Mouse (Mus musculus): ENCODE results near the gene Prlh.

Prlh gene

DNA sequence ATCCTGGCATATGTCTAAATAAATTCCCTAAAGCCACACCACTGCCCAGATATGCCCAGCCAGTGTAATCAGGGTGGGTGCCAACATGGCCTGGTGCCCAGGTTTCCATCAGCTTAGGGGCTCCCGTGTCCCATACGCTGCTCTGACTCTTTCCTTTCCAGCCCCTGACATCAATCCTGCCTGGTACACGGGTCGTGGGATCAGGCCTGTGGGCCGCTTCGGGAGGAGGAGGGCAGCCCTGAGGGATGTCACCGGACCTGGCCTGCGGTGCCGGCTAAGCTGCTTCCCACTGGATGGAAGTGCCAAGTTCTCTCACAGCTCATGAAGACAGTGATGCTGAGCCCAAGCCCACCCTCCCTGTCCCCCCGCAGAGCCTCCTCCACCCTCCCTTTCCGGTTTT is 780 bp downstream of the Prlh start:
- no peak for DNase-seq (ENCODE audit: low read depth)

DNA sequence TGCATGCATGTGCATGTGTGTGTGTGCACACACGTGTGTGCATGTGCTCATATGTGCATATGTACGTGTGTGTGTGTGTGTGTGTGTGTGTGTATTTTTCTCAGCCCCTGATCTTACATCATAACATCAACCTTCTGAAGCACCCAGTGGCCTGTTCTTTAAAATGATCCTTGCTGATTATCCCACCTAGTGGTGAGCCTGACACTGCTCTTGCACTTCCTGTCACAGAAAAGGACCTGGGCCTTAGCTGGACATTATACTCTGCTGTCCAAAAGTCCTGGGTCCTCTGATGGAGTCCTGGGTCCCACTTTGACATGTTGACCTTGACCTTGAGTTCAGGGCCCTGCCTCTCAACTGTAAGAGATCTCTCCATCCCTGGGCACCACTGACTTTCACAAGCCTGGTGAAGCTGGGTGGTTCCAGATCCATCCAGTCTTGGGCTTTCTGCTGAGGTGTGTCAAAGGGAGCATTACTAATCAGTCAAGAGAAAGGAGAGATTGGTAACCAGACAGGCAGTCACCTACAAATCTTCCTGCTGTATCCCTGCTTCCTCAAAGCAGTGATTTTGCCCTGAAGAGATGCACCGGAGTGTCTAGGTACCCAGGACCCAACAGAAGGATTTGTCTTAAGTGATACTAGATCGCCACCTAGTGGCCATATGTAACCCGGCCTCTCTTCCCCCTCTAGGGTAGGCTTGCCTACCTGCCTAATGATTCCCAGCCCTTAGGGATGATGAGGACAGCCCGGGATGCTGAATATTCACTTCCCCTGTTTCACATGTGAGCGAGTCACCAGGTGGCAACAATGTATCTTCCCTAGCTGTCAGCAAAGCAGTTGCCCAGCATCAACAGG is 3.6 kb downstream of the Prlh start:
- peak; percentile 90 for DNase-seq (ENCODE audit: low read depth)

DNA sequence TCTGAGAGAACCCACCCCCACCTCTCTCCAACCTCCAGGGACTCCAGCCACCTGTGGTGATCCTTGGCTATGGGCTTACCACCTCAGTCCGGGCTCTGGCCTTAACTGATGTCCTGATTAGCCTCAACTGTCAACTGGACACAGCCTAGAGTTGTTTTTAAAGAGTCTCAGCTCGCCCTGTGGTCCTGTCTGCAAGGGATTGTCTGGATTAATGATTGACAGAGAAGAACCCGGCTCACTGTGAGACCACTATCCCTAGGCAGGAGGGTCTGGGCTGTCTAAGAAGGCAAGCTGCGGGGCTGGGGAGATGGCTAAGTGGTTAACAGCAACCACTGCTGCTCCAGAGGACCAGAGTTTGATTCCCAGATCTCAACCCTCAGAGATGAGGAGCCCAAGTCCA is 9.6 kb downstream of the Prlh start:
- no peak for DNase-seq (ENCODE audit: low read depth)

DNA sequence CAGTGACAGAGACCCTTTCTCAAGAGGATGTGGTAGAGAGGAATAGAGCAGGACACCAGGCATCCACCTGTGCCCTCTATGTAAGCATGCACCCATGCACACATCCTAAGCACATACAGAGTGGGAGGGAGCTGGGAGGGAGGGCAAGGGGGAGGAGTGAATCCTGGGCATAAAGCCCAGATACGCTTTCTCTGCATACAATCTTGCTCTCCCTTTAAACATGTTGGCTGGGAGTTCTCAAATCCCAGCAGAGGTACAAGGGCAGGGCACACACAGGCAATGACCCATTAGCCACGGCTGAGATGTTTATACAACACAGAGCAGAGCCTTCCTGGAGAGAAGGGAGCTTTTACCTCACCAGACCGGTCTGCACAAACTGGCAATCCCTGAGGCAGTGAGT is 10.1 kb downstream of the Prlh start:
- DNase-seq (ENCODE audit: low read depth), result peak; percentile 80

DNA sequence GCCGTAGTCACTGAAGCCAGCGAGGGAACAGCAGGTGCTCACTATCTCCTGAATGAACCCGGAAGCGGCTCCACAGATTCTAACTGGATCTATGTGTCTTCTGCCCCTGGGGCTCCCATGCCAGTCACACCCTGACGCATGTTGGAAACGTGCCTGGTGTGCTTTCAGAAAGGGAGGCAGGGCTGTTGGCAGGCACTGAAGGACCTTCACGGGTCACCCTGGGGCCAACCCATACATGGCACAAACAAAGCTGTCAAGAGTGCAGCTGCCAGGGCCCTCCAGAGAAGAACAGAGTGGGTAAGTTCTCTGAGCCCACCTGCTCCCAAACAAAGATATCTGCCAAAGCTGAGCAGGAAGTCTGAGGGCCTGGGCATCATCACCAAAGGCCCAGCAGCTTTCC is 14.7 kb downstream of the Prlh start:
- peak; percentile 28 for DNase-seq (ENCODE audit: low read depth)

DNA sequence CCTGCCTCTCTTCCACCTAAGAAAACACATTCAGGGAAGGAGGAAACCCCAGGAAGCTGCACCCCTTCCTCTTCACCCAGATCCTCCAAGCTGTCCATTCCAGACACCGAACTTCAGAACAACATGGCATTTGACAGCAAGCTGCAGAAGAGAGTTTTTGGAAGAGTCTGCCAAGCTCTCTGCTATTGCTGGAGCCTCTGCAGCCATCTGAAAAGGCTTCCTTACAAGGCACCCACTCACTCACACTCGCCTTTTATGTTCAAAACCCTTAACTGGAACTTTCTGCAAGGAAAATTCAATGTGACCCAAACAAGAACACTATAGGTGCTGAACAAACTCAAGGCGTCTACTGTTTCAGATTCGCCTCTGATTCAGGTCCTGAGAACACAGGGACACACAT is 15.7 kb downstream of the Prlh start:
- DNase-seq (ENCODE audit: low read depth), result no peak

DNA sequence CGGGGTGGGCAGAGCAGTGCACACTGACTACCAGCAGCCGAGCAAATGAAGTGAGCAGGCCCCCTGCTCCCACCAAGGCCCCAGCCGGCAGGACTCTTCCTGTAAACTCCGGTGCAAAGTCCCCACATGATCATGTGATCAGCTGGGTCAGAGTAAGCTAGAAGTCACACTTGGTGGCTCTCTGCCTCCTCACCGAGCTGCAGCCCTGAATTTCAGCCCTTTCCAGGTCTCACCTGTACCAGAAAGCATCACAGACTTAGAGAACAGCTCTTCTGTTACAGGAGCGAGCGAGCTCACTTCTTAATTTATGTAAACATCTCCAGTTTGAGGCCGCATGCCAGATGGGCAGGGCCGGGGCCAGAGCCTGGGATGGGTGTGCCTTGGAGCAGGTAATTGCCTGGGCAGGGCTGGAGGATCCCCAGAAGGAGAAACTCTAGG is 16.5 kb downstream of the Prlh start, which contains the start of gene Rab17:
TSS of gene Rab17 (minus strand) at position 315 of the 438 bp plus-strand sequence.
- peak; percentile 33 for DNase-seq (ENCODE audit: low read depth)

DNA sequence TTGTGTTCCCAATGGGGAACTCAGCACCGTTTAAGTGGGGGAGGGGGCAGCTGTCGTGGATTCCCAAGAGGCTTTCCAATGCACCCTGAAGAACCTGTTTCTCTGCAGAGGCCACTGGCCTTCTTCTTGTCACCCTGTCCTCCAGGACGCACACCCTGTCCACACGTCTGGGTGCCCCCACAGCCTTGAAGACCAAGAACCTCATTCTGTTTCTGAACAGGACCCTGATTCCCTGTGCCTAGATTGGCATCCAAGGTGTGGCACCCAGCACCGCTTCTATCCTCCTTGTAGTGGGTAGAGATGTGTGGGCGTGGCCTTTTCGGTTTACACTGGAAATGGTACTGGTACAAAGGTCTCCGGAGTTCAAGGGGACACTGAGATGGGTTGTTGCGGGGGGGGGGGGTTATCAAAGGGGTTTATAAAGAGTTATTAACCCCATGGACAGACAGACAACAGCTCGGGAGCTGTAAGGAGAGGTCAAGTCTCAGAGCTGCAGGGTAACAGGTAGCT is 17.0 kb downstream of the Prlh start:
- no peak for DNase-seq (ENCODE audit: low read depth)

DNA sequence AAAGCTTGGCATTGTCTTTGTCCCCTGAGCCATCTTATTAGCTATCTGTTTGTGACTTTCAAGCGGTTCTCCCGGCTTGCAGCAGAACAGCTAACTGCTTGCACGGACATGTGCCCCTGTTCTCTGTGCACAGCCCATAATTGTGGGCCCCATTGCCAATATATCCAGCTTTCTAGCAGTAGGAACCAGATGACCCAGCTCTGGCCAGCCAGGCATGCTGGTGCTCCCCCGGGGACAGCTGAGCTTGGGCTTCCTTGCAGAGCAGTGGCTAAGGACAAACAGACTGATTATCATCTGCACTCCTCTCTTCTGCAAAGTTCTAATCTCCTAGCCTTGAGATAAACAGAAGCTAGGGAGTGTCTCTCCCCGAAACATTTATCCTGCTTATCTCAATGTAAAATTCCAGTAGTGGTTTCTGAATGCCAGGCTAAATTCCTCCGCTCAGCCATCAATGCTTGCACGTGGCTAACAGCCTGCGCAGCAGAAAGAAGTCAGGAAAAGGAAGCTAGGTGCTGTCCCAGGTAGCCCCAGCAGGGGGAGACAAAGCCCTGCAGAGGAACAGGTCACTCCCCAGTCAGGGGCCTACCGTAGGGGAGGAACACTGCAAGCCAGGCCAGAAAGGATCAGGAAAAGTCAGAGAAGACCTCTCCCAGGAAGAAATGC is 20.1 kb downstream of the Prlh start:
- DNase-seq (ENCODE audit: low read depth), result peak; percentile 98

DNA sequence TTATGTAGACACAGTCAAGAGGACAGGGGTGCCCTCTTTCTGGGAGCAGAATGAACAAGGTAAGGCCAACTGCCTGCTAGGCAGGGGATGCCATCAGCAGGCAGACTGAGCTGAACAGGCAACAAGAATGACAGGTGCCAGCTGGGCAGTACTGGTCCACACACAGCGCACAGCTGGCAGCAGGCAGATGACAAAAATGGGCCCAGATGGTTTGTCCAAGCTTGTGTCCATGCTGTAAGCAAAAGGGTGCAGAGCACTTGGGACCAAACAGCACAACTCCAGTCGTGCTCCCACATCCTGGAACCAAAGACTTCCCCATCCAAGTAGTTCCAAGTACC is 20.6 kb downstream of the Prlh start:
- no peak for DNase-seq (ENCODE audit: low read depth)

DNA sequence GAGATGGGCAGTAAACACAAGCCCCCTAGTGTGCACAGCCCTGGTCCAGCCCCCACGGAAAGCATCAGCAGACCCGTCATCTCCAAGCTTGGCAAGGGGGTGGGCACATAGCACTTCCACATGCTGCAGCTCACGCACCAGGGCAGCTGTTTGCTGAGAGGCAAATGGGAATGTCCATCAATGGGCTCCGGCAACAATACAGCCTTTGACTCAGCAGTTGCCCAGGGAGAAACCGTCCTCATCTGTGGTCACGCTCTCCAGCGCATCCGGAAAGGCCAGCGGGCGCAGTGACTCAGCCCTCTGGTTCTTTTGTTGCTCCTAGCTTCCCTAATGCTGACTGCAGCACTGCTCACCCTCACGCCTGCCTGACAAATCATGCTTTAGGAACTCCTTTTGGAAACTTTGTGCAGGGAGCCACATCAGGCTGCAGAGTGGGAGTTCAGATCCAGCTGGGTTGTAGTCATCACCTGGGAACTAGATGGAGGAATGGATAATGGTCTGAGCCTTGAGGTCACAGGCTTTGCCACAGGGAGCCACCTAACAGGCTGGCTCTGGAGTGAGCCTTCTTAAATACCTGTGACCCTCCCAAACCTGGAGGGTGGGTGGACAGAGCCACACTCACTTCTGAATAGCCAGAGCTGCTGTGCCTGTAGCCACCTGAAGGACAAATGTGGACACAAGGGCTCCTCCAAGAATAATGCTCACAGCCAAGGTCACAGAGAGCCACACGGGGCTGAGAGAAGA is 22.2 kb downstream of the Prlh start:
- peak; percentile 95 for DNase-seq (ENCODE audit: low read depth)

DNA sequence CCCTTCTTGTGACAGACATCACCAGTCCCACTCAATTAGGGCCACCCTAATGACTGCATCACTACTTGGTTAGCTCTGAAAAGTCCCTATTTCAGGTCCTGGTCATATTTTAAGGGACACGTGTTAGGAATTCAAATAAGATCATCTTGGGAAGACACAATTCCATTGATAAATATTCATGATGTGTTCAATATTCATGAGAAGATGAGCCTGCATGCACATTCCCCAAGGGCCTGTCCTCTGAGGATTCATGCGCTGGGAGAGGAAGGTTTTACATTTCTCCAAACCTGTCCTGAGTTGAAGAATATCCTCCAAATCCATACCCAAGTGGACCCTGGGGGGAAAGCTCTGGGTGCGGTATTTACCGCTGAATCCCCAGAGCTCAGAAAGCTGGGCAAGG is 23.1 kb downstream of the Prlh start:
- DNase-seq (ENCODE audit: low read depth), result no peak

DNA sequence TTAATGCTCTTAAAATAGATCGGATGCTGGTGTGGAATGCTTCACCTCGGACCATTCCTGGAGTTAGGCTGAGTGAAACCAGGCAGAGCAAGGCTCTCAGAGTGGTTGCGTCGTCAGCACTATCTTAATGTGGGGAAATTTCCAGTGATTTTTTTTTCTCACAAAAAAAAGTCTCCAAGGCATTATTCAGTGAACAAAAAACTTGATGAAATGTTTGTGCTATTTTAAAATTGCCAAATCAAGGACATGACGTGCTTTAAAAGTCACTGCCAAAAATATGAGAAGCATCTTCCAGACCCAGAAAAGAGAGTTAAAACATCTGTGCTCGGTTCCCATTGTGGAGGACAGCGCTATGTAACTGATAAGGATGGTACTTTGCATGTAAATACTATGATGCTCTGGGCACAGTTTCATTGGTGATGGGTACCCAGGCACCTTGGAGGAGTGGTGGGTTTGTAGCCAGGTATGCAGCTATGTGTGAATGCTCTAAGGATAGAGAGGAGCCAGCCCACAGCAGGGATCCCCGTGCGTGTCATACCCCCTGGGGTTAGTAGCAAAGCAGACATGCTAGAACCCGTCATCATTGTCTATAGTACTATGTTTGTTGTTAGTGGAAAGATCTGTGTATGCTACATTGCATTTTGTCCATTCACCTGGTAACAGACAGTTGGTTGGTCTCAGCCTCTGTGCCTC is 27.9 kb downstream of the Prlh start:
- DNase-seq (ENCODE audit: low read depth), result peak; percentile 82

DNA sequence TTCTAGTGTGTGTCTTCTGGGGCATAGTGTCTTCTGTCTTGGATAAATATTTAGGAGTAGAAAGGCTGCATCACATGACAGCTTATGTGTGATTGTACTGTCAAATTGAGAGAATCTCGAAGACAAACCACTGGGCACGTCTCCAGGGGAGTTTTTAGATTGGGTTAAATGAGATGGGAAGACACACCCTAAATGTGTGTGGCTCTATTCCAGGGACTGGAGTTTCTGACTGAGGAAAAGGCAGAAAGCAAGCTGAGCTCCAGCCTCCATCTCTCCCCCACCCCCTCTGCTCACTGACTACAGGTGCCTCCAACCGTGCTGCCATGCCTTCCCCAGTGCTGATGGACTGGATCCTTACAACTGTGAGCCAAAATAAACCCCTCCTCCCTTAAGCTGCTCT is 28.4 kb downstream of the Prlh start:
- DNase-seq (ENCODE audit: low read depth), result peak; percentile 63

DNA sequence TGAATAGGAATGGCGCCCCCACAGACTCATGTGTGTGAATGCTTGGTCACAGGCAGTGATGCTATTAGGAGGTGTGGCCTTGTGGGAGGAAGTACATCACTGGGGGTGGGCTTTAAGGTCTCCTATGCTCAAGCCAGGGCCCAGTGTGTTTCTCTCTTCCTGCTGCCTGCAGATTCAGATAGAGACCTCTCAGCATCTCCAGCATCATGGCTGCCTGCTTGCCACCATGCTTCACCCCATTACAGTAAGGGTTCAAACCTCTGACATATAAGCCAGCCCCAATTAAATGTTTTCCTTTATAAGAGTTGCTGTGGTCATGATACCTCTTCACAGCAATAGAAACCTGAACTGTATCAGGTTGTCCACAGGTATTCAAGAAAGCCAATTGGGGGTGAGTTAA is 43.0 kb downstream of the Prlh start:
- DNase-seq (ENCODE audit: low read depth), result no peak

DNA sequence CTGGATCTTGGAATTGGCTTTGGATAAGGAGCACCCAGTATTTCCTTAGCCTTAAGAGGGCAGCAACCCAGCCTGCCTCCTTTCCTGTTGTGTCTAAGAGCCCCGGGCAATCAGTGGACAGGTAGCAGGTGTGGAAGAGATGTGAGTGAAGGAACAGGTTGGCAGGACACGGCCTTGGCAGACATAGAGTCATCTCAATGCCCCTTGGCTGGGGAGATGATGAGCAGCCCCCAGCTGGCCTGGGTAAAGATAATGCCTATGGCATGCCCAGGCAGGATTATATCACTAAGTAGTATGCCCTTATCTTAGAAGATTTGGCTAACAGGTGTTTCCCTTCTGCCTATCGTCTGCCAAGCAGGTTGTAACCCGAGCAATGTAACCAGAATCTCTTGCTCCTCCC is 44.2 kb downstream of the Prlh start:
- no peak for DNase-seq (ENCODE audit: low read depth)

DNA sequence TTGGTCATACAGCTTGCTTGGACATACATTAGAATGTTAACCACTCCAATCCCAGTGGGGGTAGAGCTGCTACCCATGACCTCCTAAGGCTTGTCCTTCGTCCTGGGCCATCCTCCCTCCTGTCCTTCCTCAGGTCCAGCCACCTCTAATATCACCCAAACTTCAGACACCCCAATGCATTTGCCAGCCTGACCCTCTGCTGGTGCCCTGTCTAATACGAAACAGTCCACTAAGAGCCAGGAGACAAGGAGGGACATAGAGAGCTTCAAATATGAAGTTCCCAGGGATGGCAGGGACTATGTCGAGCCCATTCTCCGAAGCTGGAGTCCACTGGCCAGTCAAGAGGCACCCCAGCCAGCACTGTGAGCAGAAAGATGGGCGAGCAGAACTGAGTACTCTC is 44.7 kb downstream of the Prlh start:
- DNase-seq (ENCODE audit: low read depth), result no peak

DNA sequence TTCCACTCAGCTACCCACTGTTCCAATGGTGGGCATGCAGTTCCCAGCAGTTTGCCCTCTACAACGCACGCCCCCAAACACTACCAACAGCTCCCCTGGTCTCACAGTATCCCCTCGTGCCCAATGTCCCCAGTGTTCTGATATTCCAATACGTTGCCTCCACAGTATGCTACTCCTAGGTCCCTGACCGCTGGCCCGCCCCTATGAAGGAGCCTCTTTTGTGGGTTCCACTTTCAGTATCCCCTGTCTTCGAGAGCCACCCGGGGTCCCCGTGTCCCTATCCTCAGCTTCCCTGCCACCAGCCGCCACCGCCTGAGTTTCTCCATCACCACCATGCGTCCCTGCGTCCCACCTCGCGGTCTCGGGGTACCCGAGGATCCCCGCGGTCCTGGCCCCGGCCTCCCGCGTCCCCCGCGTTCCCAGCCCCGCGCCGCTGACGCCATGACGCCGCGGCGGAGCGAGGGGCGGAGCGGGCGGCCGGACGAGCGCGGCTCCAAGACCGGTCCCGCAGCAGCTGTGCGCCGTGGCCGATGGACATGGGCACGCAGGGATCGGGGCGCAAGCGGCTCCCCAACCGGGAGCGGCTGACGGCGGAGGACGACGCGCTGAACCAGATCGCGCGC is 45.5 kb downstream of the Prlh start, which contains the start of gene Lrrfip1:
TSS of gene Lrrfip1 (plus strand) at position 470 of the 623 bp plus-strand sequence.
- peak; percentile 79 for DNase-seq (ENCODE audit: low read depth)

DNA sequence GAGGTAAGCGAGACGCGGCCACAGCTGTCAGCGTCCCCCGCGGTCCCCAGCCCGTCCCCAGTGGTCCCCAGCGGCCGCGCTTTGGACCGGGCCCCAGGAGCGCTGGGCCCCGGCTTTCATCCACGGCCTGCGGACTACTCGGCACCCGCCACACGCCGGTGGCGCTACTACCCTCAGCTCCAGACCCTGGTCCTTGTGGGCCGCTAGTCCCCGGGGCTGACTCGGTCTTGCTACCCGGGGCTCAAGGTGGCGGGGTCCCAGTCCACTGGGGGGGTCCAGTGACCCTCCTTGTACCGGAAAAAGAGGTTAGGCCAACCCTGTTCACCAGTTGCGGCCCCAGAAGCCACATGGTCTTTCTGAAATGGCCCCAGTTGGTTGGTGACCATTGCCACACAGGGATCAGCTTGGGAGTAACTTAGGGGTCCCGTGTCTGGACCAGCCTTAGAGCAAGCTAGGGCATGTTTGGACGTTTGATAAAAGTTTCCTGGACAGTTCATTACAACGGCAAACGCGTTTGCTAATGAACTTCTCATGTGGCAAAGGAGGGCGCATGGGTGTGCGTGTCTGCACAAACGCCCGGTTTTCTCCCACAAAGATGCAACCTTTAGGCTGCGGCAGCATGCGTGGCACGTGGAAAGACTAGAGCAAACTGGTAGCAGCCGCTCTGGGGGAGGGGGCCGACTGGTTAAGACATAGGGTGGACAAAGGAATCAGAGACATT is 46.1 kb downstream of the Prlh start:
- DNase-seq (ENCODE audit: low read depth), result peak; percentile 59

DNA sequence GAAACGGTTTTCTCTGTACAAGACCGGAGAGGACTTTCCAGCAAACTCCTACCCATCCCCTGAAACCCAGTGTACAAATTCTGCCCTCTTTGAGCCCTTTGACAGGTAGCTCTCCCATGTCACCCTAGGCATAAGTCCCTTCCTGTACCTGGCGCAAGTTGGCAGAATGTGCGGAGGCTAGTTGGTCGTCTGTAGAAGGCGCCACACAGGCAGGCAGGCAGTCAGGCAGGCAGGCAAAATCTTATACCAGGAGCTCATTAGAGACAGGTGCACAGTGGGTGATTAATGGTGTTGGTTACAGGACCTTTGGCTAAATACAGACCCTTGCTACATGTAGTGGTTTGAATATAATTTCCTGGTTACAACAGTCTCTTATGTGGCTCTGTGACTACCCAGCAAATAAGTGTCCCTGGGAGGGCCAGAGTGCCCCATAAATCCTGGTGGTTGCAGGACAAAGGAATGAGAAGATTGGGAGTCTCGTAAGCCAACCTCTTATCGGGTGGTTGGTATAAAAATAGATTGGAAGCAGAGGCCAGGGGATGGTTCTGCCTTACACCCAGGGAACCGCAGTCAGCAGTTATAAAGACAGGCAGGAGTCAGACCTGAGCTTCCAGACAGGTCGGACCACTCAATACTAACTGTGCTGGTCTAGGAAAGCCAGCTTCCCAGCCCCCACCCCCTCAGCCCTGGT is 47.1 kb downstream of the Prlh start:
- no peak for DNase-seq (ENCODE audit: low read depth)

Measured in NIH3T3 (cell line).